Mouse (Mus musculus): ENCODE measurements at regions not wholly inside any gene's neighbourhood (a gene's known extent, or its start where the extent isn't known, plus 50 kb on each side); places are given as distances from the start of the nearest gene placed in this dataset.

DNA sequence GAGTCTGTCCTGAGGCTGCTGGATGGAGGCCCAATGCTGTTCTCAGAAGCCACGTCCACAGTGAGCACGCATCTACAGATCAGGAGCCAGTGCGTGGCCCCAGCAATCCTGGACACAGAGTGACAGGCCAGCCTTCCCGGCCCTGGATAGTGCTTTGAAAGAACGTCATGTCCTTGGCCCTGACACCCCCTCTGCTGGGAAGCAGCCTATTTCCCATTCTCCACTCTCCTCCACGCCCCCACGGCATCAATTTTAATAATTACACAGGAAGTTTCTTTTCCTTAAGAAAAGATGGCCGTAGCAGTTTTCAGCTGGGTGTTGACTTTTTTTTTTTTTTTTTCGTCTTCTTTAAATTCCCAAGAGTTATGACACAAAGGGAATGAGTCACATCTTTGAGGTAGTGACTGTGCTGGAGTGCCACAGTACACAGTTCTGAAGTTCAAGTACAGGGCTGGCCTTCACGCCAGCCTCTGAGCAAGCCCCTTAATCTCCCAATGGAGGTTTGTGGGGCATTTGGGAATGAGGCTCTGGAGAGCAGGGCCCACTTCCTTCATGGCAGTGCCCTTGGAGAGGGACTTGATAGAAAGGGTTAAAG, 1280.1 kb upstream of the A1bg start:
- Histone ChIP-seq H3K9ac (ENCODE audit: low read depth, low read length) (no peak overlapping the region), H3K27me3 (ENCODE audit: control insufficient read depth, insufficient read depth, low read length) (no peaks in the 10 kb centered on the region), H3K79me2 (replicated peaks; ENCODE audit: control insufficient read depth, insufficient read depth, low read length) (no peaks in the 10 kb centered on the region), H3K27ac (no peak overlapping the region), H3K4me1 (ENCODE audit: control insufficient read depth, insufficient read depth, low read length) (peaks cover 4% of the 10 kb centered on the region), H3K4me3 (no peak overlapping the region), H3K36me3 (ENCODE audit: control insufficient read depth, insufficient read depth, low read length) (no peaks in the 10 kb centered on the region)
- intact Hi-C loops (cut with DNase I): no loop called here
- DNase-seq: peak; percentile 37 to 39
- TF ChIP-seq CTCF (IDR thresholded peaks at IDR 0.05): no peak
- no peak for TF ChIP-seq POLR2A (IDR thresholded peaks at IDR 0.05; ENCODE audit: insufficient read depth, low read depth, low read length)
- TF ChIP-seq EP300 (IDR thresholded peaks at IDR 0.05; ENCODE audit: insufficient read depth, low read depth, low read length): no peak
- 40% methylated on average over 10 of the region's 10 CpGs for WGBS

DNA sequence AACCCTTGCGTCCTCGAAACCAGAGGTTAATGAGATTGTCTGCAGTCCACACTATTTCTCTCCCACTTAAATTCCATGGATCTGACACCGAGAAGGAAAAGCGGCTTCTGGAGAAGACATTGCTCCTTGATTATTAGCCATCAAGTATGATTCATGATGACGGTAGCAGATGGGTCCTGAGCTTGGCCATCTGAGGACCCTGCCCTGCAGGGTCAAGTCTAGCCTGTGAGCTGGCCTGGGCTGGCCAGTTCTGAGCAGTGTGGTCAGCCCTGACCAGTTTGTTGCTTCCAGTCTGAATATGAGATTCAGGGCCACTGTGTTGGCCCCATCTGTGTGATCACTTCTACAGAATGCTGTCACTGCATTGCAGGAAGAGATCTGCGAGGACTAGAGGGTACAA, 1275.9 kb upstream of the A1bg start:
- peaks cover 4% of the 10 kb centered on the region for H3K4me1 ChIP-seq (ENCODE audit: control insufficient read depth, insufficient read depth, low read length)
- H3K79me2 ChIP-seq (replicated peaks; ENCODE audit: control insufficient read depth, insufficient read depth, low read length): no peaks in the 10 kb centered on the region
- TF ChIP-seq CTCF (IDR thresholded peaks at IDR 0.05): no peak
- TF ChIP-seq EP300 (IDR thresholded peaks at IDR 0.05; ENCODE audit: insufficient read depth, low read depth, low read length): no peak
- no peak for DNase-seq
- H3K4me3 ChIP-seq: no peak overlapping the region
- WGBS: 85% methylated on average over 6 of the region's 6 CpGs
- no peak overlapping the region for H3K27ac ChIP-seq
- no peaks in the 10 kb centered on the region for H3K36me3 ChIP-seq (ENCODE audit: control insufficient read depth, insufficient read depth, low read length)
- intact Hi-C loops (cut with DNase I): no loop called here
- no peak overlapping the region for H3K9ac ChIP-seq (ENCODE audit: low read depth, low read length)
- no peaks in the 10 kb centered on the region for H3K27me3 ChIP-seq (ENCODE audit: control insufficient read depth, insufficient read depth, low read length)

DNA sequence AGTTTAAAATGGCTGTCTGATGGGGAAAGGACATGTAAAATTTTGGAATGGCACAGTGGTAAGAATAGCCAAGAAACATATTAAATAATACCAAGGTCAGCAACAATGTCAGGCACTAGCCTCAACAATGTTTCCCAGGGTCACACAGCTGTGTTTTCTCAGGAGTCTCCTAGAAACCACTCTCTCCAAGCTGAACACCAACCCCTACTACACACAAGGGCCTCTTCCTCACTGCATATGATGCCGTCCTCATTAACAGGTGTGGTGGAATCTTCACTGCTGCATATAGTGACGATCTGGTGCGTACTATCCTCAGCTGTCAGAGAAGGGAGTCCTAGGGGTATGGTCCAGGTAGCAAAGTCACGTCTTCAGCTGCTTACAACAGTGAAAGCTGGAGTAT, 1275.4 kb upstream of the A1bg start:
- Histone ChIP-seq H3K79me2 (replicated peaks; ENCODE audit: control insufficient read depth, insufficient read depth, low read length) (no peaks in the 10 kb centered on the region), H3K36me3 (ENCODE audit: control insufficient read depth, insufficient read depth, low read length) (no peaks in the 10 kb centered on the region), H3K9ac (ENCODE audit: low read depth, low read length) (no peak overlapping the region), H3K4me1 (ENCODE audit: control insufficient read depth, insufficient read depth, low read length) (peaks cover 4% of the 10 kb centered on the region), H3K27ac (no peak overlapping the region), H3K27me3 (ENCODE audit: control insufficient read depth, insufficient read depth, low read length) (no peaks in the 10 kb centered on the region), H3K4me3 (no peak overlapping the region)
- 87% methylated on average over 4 of the region's 4 CpGs for WGBS
- intact Hi-C loops (cut with DNase I): no loop called here
- TF ChIP-seq CTCF (IDR thresholded peaks at IDR 0.05) (no peak), EP300 (IDR thresholded peaks at IDR 0.05; ENCODE audit: insufficient read depth, low read depth, low read length) (no peak), POLR2A (IDR thresholded peaks at IDR 0.05; ENCODE audit: insufficient read depth, low read depth, low read length) (no peak)
- no peak for DNase-seq

DNA sequence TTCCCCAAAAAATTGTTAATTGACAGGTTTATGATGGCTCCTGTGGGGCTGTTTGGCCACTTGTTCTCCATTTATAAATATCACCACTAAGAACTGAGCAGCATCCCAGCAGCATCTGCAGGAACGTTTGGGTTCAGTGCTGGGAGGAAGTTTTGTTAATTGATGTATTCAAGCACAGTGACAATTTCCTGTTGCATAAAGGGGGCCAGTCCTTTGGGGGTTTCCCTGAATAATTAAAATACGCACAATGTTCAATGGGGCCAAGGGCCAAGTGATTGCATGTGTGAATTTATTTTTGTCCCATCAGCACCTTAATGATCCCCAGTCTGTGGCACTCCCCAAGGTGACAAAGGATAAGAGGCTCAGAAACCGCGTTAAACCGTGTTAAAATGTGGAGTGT, 1272.6 kb upstream of the A1bg start:
- TF ChIP-seq CTCF (IDR thresholded peaks at IDR 0.05): no peak
- no peak for TF ChIP-seq EP300 (IDR thresholded peaks at IDR 0.05; ENCODE audit: insufficient read depth, low read depth, low read length)
- no peak for TF ChIP-seq POLR2A (IDR thresholded peaks at IDR 0.05; ENCODE audit: insufficient read depth, low read depth, low read length)
- intact Hi-C loops (cut with DNase I): no loop called here
- WGBS: 34% methylated on average over 5 of the region's 5 CpGs

DNA sequence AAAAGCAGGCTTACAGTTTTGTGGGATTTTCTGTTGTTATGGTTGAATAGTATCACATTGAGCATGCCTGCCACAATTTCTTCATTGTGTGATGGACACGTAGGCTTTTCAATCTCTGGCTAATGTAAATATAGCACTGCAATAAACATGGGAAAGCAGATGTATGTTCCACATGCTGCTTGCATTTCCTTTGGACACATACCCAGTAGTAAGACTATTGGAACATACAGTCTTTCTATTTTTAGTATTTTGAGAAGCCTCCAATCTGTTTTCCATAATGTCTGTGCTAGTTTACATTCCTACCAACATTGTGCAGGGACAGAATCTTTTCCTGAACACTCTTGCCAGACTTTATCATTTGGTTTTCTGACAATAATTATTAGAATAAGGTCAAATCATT, 1269.9 kb upstream of the A1bg start:
- H3K27ac ChIP-seq: no peak overlapping the region
- DNase-seq: no peak
- no peak overlapping the region for H3K9ac ChIP-seq (ENCODE audit: low read depth, low read length)
- no peak overlapping the region for H3K4me3 ChIP-seq
- TF ChIP-seq CTCF (IDR thresholded peaks at IDR 0.05) (no peak), EP300 (IDR thresholded peaks at IDR 0.05; ENCODE audit: insufficient read depth, low read depth, low read length) (no peak), POLR2A (IDR thresholded peaks at IDR 0.05; ENCODE audit: insufficient read depth, low read depth, low read length) (no peak)
- H3K36me3 ChIP-seq (ENCODE audit: control insufficient read depth, insufficient read depth, low read length): no peaks in the 10 kb centered on the region
- no peaks in the 10 kb centered on the region for H3K79me2 ChIP-seq (replicated peaks; ENCODE audit: control insufficient read depth, insufficient read depth, low read length)
- 80% methylated on average over 1 of the region's 1 CpGs for WGBS
- H3K4me1 ChIP-seq (ENCODE audit: control insufficient read depth, insufficient read depth, low read length): peaks cover 1% of the 10 kb centered on the region; the same call in 1 of the 2 replicates
- H3K27me3 ChIP-seq (ENCODE audit: control insufficient read depth, insufficient read depth, low read length): no peaks in the 10 kb centered on the region
- intact Hi-C loops (cut with DNase I): no loop called here

More for the DNA sequence above, 1272.6 kb upstream of the A1bg start:
- H3K36me3 ChIP-seq (ENCODE audit: control insufficient read depth, insufficient read depth, low read length): no peaks in the 10 kb centered on the region
- H3K9ac ChIP-seq (ENCODE audit: low read depth, low read length): no peak overlapping the region
- no peak overlapping the region for H3K27ac ChIP-seq
- H3K27me3 ChIP-seq (ENCODE audit: control insufficient read depth, insufficient read depth, low read length): no peaks in the 10 kb centered on the region
- no peak for DNase-seq
- peaks cover 3% of the 10 kb centered on the region for H3K4me1 ChIP-seq (ENCODE audit: control insufficient read depth, insufficient read depth, low read length)
- no peak overlapping the region for H3K4me3 ChIP-seq
- no peaks in the 10 kb centered on the region for H3K79me2 ChIP-seq (replicated peaks; ENCODE audit: control insufficient read depth, insufficient read depth, low read length)

DNA sequence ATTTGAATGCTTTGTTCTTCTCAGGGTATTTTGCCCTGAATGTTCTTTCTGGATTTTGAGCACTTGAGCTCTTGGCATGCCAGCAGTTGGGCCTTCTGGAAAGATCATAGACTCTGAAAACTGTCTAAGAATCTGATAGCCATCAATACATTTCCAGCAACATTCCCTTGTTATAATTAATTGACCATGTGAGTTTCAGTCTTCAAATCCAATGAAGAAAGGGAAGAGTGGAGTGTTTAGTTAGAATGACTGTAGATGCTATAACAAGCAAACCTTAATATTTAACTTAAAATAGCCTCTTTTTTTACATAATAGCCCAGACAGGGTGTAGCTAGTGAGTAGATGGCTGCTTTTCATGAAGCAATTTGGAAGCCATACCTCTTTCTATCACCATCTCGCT, 1268.8 kb upstream of the A1bg start:
- Histone ChIP-seq H3K27me3 (ENCODE audit: control insufficient read depth, insufficient read depth, low read length) (no peaks in the 10 kb centered on the region), H3K27ac (no peak overlapping the region), H3K4me3 (no peak overlapping the region), H3K4me1 (ENCODE audit: control insufficient read depth, insufficient read depth, low read length) (peaks cover 1% of the 10 kb centered on the region; the same call in 1 of the 2 replicates), H3K9ac (ENCODE audit: low read depth, low read length) (no peak overlapping the region), H3K36me3 (ENCODE audit: control insufficient read depth, insufficient read depth, low read length) (no peaks in the 10 kb centered on the region), H3K79me2 (replicated peaks; ENCODE audit: control insufficient read depth, insufficient read depth, low read length) (no peaks in the 10 kb centered on the region)
- WGBS: 98% methylated on average over 1 of the region's 1 CpGs
- DNase-seq: no peak
- intact Hi-C loops (cut with DNase I): no loop called here
- no peak for TF ChIP-seq CTCF (IDR thresholded peaks at IDR 0.05)
- no peak for TF ChIP-seq EP300 (IDR thresholded peaks at IDR 0.05; ENCODE audit: insufficient read depth, low read depth, low read length)
- TF ChIP-seq POLR2A (IDR thresholded peaks at IDR 0.05; ENCODE audit: insufficient read depth, low read depth, low read length): no peak

All from heart, adult 2 months (tissue).